Mouse (Mus musculus) liver, embryonic 16.5 days (tissue): Measurements from ENCODE around the gene Swsap1. TPM values are rescaled to one million over a fixed set of nuclear protein-coding genes. Genes with fewer than 3 reads are reported as not detected.

Source experiments
- ATAC-seq: fragments of 200-750 bp; cut with Nextera tagmentation; 2 replicates; pipeline ENCODE4 v1.8.0; 2017; ENCODE audit warnings: low read depth, mild to moderate bottlenecking, moderate number of reproducible peaks, moderate library complexity
- H3K27ac ChIP-seq: fragments of 300-500 bp; sonication (generic); 2 replicates; pipeline ENCODE4 v1.5.1; 2014; ENCODE audit warnings: mild to moderate bottlenecking, low read length
- H3K27me3 ChIP-seq: fragments of 300-500 bp; sonication (generic); 2 replicates; pipeline ENCODE4 v1.6.1; 2014; ENCODE audit warnings: low read depth, low read length, mixed read lengths; ENCODE audit not compliant: control insufficient read depth, insufficient read depth
- H3K36me3 ChIP-seq: fragments of 300-500 bp; sonication (generic); 2 replicates; pipeline ENCODE4 v1.6.1; 2014; ENCODE audit warnings: mild to moderate bottlenecking; ENCODE audit not compliant: control insufficient read depth, insufficient read depth
- H3K4me1 ChIP-seq: fragments of 300-500 bp; sonication (generic); 2 replicates; pipeline ENCODE4 v1.6.1; 2014; ENCODE audit warnings: low read depth, low read length, mixed read lengths; ENCODE audit not compliant: control insufficient read depth
- H3K4me2 ChIP-seq: fragments of 300-500 bp; sonication (generic); 2 replicates; pipeline ENCODE4 v1.6.1; 2014; ENCODE audit warnings: low read depth, low read length, mixed read lengths
- H3K4me3 ChIP-seq: fragments of 300-500 bp; sonication (generic); 2 replicates; pipeline ENCODE4 v1.5.1; 2014; ENCODE audit warnings: low read depth, mild to moderate bottlenecking, low read length
- H3K9ac ChIP-seq: fragments of 300-500 bp; sonication (generic); 2 replicates; pipeline ENCODE4 v1.6.1; 2014; ENCODE audit warnings: low read depth, low read length
- H3K9me3 ChIP-seq: fragments of 300-500 bp; sonication (generic); replicated peaks from 2 replicates; pipeline ENCODE4 v1.6.1; 2016; ENCODE audit warnings: low read length; ENCODE audit not compliant: control insufficient read depth
- WGBS: fragments of 180-500 bp; shearing (Covaris S2); extraction: QIAGEN DNeasy Blood & Tissue Kit; methylation state at CpG from one replicate; pipeline ENCODE4 v1.1.7; 2014; ENCODE audit not compliant: insufficient replicate concordance; 5-methylcytosine and 5-hydroxymethylcytosine counted together
- polyA plus RNA-seq: library from polyadenylated mRNA; unstranded; fragments of >200 nt; fragmentation: Nextera tagmentation; extraction: Ambion mirVana; gene quantifications from 2 replicates; pipeline ENCODE4 v1.2.1, GENCODE M21; 2015

Gene Swsap1
- polyA plus RNA-seq, 1 experiment from 2014 or later: 2.1 TPM

- no peaks in the 10 kb centered on the region; the same call in 1 of the 2 replicates for H3K36me3 ChIP-seq
- ATAC-seq: no peak
- no peak overlapping the region for H3K4me2 ChIP-seq
- H3K9me3 ChIP-seq: no peaks in the 10 kb centered on the region
- peaks cover 24% of the 10 kb centered on the region for H3K4me1 ChIP-seq
- H3K4me3 ChIP-seq: no peak overlapping the region
- 71% methylated on average over 4 of the region's 4 CpGs for WGBS
- no peaks in the 10 kb centered on the region for H3K27me3 ChIP-seq
- H3K9ac ChIP-seq: no peak overlapping the region
- H3K27ac ChIP-seq: peak overlapping the region; percentile 76
These were observed 32.5 kb upstream of the Swsap1 start for GRCm38 (mm10) chr9:21923036-21923435.

- Histone ChIP-seq H3K4me3 (no peak overlapping the region), H3K9me3 (no peaks in the 10 kb centered on the region), H3K27me3 (no peaks in the 10 kb centered on the region), H3K36me3 (no peaks in the 10 kb centered on the region; the same call in 1 of the 2 replicates), H3K27ac (peak overlapping the region; percentile 76), H3K4me2 (no peak overlapping the region), H3K4me1 (peaks cover 19% of the 10 kb centered on the region), H3K9ac (no peak overlapping the region)
- ATAC-seq: no peak
- 27% methylated on average over 3 of the region's 3 CpGs for WGBS
These were observed 32.0 kb upstream of the Swsap1 start for GRCm38 (mm10) chr9:21923490-21924098.

- Histone ChIP-seq H3K4me1 (peaks cover 18% of the 10 kb centered on the region), H3K9me3 (no peaks in the 10 kb centered on the region), H3K4me3 (no peak overlapping the region), H3K36me3 (no peaks in the 10 kb centered on the region; the same call in 1 of the 2 replicates), H3K27me3 (no peaks in the 10 kb centered on the region), H3K27ac (peak overlapping the region; percentile 76), H3K4me2 (no peak overlapping the region), H3K9ac (no peak overlapping the region)
- ATAC-seq: peak; percentile 76
- 26% methylated on average over 6 of the region's 6 CpGs for WGBS
These were observed 31.5 kb upstream of the Swsap1 start for GRCm38 (mm10) chr9:21924099-21924493.

GRCm38 (mm10) chr9:21925034-21925433, 30.5 kb upstream of the Swsap1 start:
- H3K4me3 ChIP-seq: no peak overlapping the region

GRCm38 (mm10) chr9:21925506-21925905, 30.0 kb upstream of the Swsap1 start:
- Histone ChIP-seq H3K9me3 (no peaks in the 10 kb centered on the region), H3K4me2 (peak overlapping the region; percentile 63), H3K9ac (no peak overlapping the region), H3K27me3 (no peaks in the 10 kb centered on the region), H3K36me3 (no peaks in the 10 kb centered on the region; the same call in 1 of the 2 replicates), H3K4me1 (peaks cover 18% of the 10 kb centered on the region), H3K4me3 (no peak overlapping the region), H3K27ac (no peak overlapping the region)
- WGBS: 79% methylated on average over 1 of the region's 1 CpGs
- ATAC-seq: no peak

More at GRCm38 (mm10) chr9:21925034-21925433, 30.5 kb upstream of the Swsap1 start:
- peaks cover 18% of the 10 kb centered on the region for H3K4me1 ChIP-seq
- no peaks in the 10 kb centered on the region; the same call in 1 of the 2 replicates for H3K36me3 ChIP-seq
- H3K4me2 ChIP-seq: no peak overlapping the region
- no peaks in the 10 kb centered on the region for H3K27me3 ChIP-seq
- ATAC-seq: no peak
- H3K27ac ChIP-seq: no peak overlapping the region
- no peak overlapping the region for H3K9ac ChIP-seq
- 80% methylated on average over 3 of the region's 3 CpGs for WGBS
- H3K9me3 ChIP-seq: no peaks in the 10 kb centered on the region

- H3K27ac ChIP-seq: peak overlapping the region; percentile 46; the same call in 1 of the 2 replicates
These were observed 29.4 kb upstream of the Swsap1 start for GRCm38 (mm10) chr9:21926155-21926554.

GRCm38 (mm10) chr9:21926784-21927183, 28.8 kb upstream of the Swsap1 start:
- H3K9me3 ChIP-seq: no peaks in the 10 kb centered on the region
- 0% methylated on average over 6 of the region's 6 CpGs for WGBS
- peak overlapping the region; percentile 63 for H3K4me2 ChIP-seq
- no peak for ATAC-seq
- peak overlapping the region; percentile 54 for H3K4me3 ChIP-seq
- peaks cover 18% of the 10 kb centered on the region for H3K4me1 ChIP-seq
- peak overlapping the region; percentile 40; the same call in 1 of the 2 replicates for H3K27ac ChIP-seq
- no peaks in the 10 kb centered on the region; the same call in 1 of the 2 replicates for H3K36me3 ChIP-seq
- H3K9ac ChIP-seq: peak overlapping the region; percentile 56
- no peaks in the 10 kb centered on the region for H3K27me3 ChIP-seq

More at GRCm38 (mm10) chr9:21926155-21926554, 29.4 kb upstream of the Swsap1 start:
- ATAC-seq: no peak
- H3K4me2 ChIP-seq: peak overlapping the region; percentile 63
- H3K4me3 ChIP-seq: peak overlapping the region; percentile 54
- no peaks in the 10 kb centered on the region for H3K9me3 ChIP-seq
- H3K9ac ChIP-seq: 0 out of 2 replicates have a peak overlapping the region, but pooled peaks have one; percentile 17
- WGBS: 48% methylated on average over 6 of the region's 6 CpGs
- H3K36me3 ChIP-seq: no peaks in the 10 kb centered on the region; the same call in 1 of the 2 replicates
- peaks cover 18% of the 10 kb centered on the region for H3K4me1 ChIP-seq
- H3K27me3 ChIP-seq: no peaks in the 10 kb centered on the region

- H3K9me3 ChIP-seq: no peaks in the 10 kb centered on the region
- peak; percentile 84 for ATAC-seq
- under 1% methylated on average over 28 of the region's 28 CpGs for WGBS
- H3K27ac ChIP-seq: peak within 1 kb of the TSS; percentile 46; the same call in 1 of the 2 replicates
- H3K4me1 ChIP-seq: peaks cover 18% of the 10 kb centered on the region
- H3K4me2 ChIP-seq: peak within 1 kb of the TSS; percentile 63
- no peaks in the 10 kb centered on the region; the same call in 1 of the 2 replicates for H3K36me3 ChIP-seq
- H3K27me3 ChIP-seq: no peaks in the 10 kb centered on the region
- peak within 1 kb of the TSS; percentile 54 for H3K4me3 ChIP-seq
- peak within 1 kb of the TSS; percentile 56 for H3K9ac ChIP-seq
These were observed 28.3 kb upstream of the Swsap1 start, which contains the start of the genes Ccdc159 and Tmem205 for GRCm38 (mm10) chr9:21927208-21927753. Gene Ccdc159 (plus strand): TSS chr9:21927471. Gene Tmem205 (minus strand): TSS chr9:21927556.

GRCm38 (mm10) chr9:21929208-21929607, 26.3 kb upstream of the Swsap1 start:
- H3K9ac ChIP-seq: no peak overlapping the region
- no peaks in the 10 kb centered on the region for H3K27me3 ChIP-seq
- ATAC-seq: no peak
- H3K4me1 ChIP-seq: peaks cover 11% of the 10 kb centered on the region
- no peak overlapping the region for H3K4me3 ChIP-seq
- no peak overlapping the region for H3K4me2 ChIP-seq
- H3K36me3 ChIP-seq: no peaks in the 10 kb centered on the region
- no peak overlapping the region for H3K27ac ChIP-seq
- WGBS: 58% methylated on average over 3 of the region's 3 CpGs
- H3K9me3 ChIP-seq: no peaks in the 10 kb centered on the region
